In the genomic region with DNA sequence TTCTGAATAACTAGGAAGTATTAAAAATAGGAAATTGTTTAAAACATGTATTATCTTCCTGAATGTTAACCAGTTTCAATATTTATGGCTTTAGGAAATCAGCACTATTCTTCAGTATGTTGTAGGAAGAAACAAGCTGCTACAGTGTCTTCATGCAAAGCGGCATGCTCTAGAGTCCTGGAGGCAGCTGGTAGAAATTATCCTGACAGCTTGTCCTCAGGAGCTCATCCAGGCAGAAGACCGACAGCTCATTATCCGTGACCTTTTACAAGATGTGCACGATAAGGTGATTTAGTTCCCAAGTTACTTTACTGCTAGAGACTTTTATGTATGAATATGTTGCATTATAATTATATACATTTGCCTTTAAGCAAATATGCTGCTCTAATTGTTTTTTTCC, we compare ENCODE assay signal across 17 mouse cellular contexts.
"Had no signal": no experiment of that assay in that cellular context is flagged by ENCODE, and none has a peak within 500 bp of the region (broad histone marks: within the 10 kb centered on the region; RNA-seq: fewer than 3 reads in every experiment).

No protein-coding gene starts in this region.

- H3K4me2 ChIP-seq: kidney, embryonic 15.5 days; lung, embryonic 14.5 days; midbrain, embryonic 12.5 days; midbrain, embryonic 15.5 days; neural tube, embryonic 12.5 days; neural tube, embryonic 15.5 days had no signal

- H3K4me3 ChIP-seq: kidney, embryonic 15.5 days; left cerebral cortex, adult 2 months; midbrain, embryonic 12.5 days; midbrain, embryonic 15.5 days; neural tube, embryonic 12.5 days; neural tube, embryonic 15.5 days had no signal

- ATAC-seq: liver, postnatal 0 days; lung, postnatal 0 days; midbrain, embryonic 15.5 days had no signal

- H3K9me3 ChIP-seq: kidney, embryonic 15.5 days; midbrain, embryonic 12.5 days; midbrain, embryonic 15.5 days; neural tube, embryonic 12.5 days; neural tube, embryonic 15.5 days had no signal

- H3K9ac ChIP-seq: kidney, embryonic 15.5 days; liver, embryonic 14.5 days; liver, postnatal 0 days; lung, embryonic 14.5 days; midbrain, embryonic 12.5 days; midbrain, embryonic 15.5 days; neural tube, embryonic 12.5 days; neural tube, embryonic 15.5 days had no signal

- DNase-seq: kidney, adult 11 months; kidney, adult 8-10 months; kidney, postnatal 10 days; kidney, postnatal 36 days; liver, postnatal 0 days; lung, embryonic 14.5 days; thymus, adult 18-20 months; thymus, postnatal 36 days had no signal

- H3K27me3 ChIP-seq: kidney, embryonic 15.5 days; midbrain, embryonic 12.5 days; midbrain, embryonic 15.5 days; neural tube, embryonic 12.5 days; neural tube, embryonic 15.5 days had no signal

- H3K27ac ChIP-seq: kidney, embryonic 15.5 days; left cerebral cortex, adult 2 months; liver, embryonic 14.5 days; macrophage; midbrain, embryonic 12.5 days; midbrain, embryonic 15.5 days; neural tube, embryonic 12.5 days; neural tube, embryonic 15.5 days had no signal

- H3K4me1 ChIP-seq: kidney, embryonic 15.5 days; midbrain, embryonic 12.5 days; midbrain, embryonic 15.5 days; neural tube, embryonic 12.5 days; neural tube, embryonic 15.5 days had no signal
